Mouse (Mus musculus) kidney, postnatal 14 days (tissue): Measurements from ENCODE around the gene Fam241b.

ENCODE experiments used
- DNase-seq: peaks from one replicate; pipeline ENCODE4 v3.0.0; 2022; ENCODE audit warnings: mixed read lengths

Fam241b gene

DNA sequence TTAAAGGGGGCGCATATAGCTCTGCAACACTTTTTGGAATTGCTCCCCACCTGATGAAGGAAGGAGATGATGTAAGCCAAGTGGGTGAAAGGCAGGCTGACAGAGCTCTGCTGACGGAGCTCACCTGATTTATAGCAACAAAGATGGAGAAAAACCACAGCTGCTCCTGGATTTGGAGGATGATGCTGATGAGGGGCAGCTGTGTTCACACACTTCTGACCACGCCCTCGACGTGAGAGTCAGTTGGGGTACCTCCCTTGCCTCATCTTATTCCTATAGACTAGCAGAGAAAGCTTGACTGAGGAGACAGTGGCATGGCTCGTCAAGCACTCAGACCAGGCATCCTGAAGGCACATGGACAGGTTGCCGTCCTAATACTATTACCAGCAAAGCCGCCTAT lies at the start of gene Fam241b:
TSS of gene Fam241b (minus strand) at position 101 of the 400 bp plus-strand sequence.
- no peak for DNase-seq

DNA sequence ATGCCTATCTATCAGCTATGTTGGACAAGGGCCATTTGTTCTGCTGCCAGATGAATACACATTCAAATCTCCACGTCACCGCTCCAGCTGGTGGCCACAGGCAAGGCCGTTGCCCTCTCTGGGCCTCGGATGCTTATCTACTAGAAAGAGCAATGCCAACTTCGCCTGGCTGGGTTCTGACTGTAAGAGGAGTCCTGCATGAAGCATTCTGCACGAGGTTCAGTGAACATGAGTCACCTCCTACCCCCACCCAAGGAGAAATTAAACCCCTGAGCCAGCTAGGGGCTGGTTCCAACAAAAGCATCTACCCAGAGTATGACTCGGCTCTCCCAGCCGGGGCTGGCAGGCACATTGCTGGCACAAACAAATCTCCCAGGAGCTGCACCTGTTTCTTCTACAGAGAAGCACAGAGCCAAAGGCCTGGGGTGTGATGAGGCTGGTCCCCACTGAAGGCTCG lies 49.0 kb upstream of the Fam241b start:
- peak; percentile 43 for DNase-seq

DNA sequence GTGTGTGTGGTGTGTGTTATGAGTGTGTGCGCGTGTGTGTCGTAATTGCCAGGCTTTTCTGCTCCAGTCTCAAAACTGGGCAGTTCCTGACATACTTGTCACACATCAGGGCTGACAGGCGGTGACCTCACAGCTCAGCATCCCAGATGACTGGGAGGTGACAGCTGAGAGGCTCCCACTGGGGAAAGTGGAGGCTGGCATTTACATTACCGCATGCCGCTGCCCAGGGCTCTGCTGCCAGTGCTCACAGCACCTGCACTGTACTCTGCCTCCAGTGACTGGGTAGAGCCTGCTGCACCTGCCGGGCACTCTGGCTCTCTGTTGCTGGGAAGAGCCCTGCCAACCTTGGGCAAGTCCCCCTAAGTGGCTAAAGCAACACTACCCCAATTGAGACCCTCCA lies 47.1 kb upstream of the Fam241b start:
- DNase-seq = no peak

DNA sequence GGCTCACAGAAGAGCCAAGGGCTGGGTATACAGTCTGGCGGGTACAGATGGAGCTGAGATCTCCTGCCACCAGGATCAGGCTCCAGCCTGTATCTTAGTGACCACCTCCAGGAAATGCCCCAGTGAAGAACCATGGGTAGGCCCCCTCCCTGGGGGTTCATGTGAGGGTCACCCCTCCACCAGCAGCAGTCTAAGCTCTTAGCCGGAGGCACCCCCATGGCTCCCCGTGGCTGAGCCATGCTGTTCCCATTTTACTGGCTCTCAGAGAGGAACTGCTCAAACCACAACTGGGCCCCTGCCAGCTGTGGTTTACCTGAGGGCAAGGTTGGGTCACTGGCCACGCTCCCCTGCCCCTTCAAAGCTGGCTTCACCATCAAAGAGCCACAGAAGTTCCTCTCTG lies 46.2 kb upstream of the Fam241b start:
- peak; percentile 58 for DNase-seq

GRCm38 (mm10) chr10:62189303-62189702 lies 45.6 kb upstream of the Fam241b start:
- no peak for DNase-seq

DNA sequence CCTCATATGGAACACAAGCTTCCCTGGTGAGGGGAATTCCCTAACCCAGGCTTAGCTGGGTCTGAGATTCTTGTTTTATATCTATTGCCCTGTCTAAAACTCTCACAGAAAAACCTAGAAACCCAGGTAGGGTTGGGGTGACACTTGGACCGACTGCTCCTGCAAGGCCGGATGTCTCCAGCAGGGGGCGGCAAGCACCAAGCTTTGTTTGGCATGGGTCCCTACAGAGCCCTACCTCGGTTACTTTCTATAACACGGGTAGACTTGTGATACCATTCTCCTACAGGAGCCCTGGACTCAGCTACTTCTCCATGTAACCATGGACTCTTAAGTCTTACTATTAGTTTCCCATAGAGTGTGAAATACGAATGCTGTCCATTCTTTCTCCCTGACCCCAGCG lies 43.2 kb upstream of the Fam241b start:
- peak; percentile 84 for DNase-seq

DNA sequence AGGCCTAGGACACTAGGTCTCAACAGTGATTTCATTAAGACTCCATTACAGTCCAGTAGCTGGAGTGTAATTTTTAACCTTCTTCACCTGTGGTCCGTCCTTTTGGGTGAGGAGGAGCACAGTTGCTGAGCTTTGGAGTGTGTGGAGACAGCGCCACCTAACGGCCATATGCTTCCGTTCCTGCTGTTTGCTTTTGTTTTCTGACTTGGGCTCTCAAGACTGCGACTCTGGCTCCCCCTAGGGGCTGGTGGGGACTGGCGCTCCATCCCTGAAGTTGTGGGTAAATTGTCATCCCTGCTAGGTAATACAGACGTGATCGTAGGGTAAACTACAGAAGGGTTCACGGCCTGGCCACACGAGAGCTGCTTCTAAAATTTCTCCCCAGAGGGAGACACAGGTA lies 39.3 kb upstream of the Fam241b start:
- DNase-seq = peak; percentile 95

DNA sequence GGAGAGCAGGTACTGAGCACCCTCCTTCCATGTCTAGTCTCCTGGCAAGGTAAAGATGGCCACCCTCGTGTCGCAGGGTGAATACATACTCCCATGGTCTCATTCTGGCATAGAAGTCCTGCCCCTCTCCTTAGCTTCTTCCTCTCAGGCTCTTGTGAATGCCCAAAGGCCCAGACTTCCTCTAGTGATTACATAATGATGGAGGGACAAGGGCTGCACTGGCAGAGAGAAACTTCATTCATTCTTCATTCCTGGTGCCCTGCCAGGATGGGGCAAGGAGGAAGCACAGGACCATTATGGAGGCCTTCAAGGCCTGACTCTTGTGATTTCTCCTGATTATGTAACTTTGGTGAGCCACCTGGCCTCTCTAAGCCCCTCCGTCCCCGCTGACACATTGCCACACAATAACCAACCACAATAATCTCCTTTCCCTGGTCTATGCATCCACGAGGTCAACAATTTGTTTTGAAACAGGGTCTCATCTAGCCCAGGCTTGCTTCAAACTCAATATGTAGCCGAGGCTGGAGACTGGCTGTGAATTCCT lies 38.8 kb upstream of the Fam241b start:
- no peak for DNase-seq

- DNase-seq = no peak
Observed at GRCm38 (mm10) chr10:62181701-62182100, 38.0 kb upstream of the Fam241b start.

DNA sequence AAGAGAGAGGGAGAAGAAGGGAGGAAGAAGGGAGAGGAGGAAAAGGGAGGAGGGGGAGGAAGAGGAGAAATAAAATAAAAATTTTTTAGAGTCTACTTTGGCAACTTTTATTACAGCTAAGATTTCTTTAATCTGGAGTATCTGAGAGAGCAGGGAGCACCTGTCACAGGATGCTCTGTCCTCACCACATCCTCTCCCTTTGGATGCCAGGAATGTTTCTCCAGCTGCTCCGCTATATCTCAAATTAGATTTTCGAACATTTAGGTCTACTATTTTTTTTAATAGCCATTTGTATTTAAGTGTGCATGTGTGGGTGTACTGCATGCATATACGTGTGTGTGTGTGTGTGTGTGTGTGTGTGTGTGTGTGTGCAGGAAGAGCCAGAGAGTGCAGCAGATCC lies 36.2 kb upstream of the Fam241b start:
- DNase-seq = no peak

- DNase-seq = no peak
Observed at GRCm38 (mm10) chr10:62174533-62175313, 31.0 kb upstream of the Fam241b start.

DNA sequence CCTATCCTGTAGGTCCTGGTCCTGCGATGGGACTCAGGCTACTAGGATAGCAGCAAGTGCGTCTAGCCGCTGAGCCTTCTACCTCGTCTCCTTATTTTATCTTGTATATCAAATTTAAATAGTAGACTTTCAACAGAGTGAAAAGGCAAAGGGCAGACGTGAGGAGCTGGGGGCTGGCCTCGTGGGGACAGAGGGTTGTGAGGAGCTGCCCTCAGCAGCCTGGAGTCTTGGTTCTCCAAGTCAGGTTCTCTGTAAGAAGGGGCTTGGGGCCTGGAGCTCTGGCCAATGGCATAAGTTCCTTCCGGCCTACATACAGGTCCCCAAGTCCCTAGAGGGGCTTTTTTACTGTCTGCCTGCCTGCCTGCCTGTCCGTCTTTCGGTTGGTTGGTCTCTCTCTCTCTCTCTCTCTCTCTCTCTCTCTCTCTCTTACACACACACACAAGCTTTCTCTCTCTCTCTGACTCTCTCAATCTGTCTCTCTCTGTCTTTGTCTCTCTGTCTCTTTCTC lies 30.3 kb upstream of the Fam241b start:
- DNase-seq = no peak

DNA sequence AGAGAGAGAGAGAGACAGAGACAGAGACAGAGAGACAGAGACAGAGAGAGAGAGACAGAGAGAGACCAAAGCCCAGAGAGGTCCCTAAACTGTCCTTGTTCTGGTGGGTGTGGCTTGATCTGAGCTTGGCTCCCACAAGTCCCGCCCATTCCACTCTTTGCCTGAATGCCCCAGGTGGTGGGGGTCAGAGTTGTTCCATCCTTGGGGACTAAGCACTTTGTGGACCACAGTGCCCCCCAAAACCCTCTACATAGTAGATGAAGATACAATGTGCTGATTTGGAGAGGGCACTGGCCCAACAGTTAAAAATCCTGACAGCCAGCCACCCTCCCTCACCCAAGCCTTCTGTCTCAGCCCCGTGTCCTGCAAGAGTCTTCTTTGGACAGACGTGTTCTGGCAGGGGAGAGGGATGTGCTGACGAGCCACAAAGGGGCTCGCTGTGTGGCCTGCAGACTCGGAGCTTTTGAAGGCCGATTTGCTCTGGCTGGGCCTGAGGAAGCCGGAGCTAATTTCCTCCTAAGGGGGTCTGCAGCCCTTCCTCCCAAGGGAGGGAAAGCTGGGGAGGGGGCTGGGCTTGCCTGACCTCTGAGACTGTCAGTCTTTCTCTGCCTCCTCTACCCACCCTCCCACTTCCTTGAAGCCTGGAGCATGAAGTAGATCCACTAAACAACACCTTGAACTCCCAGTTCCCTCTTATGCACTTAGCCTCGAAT lies 29.3 kb upstream of the Fam241b start:
- DNase-seq = no peak

DNA sequence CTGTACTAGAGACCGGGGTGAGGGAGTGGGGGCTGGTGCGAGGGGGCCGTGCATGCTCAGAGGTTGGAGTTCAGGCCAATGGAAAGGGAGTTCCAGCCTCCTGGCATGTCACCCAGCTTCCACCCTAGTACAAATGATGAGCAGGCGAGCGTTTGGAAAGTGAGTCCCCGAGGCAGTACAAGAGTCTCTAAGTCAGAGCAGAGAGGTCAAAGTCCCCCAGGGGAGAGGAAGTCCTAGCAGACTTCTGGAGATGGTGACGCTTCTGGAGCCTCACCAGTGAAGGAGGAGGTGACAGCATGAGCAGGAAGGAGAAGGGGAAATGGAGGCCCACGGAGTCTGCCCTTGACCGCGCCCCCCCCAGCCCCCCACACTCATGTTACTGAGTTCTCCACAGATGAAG lies 18.7 kb upstream of the Fam241b start:
- peak; percentile 40 for DNase-seq

DNA sequence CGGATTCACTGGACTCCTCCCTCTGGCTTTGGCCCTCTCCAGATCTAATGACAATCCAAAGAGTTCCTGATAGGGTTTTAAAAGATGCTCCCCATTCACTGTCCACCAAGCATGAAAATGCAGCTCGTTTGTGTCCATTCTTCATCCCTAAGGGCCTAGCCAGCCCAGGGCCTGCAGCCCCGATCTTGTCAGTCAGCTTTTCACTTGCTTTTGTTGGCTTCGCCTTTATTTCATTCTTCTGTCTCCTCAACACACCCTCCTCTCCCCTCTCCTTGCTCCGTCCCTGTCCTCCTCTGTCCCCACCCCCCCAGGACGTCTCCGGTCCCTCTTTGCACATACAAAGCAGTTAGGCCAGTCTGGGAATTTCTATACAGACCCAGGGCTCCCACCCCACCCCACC lies 6.2 kb upstream of the Fam241b start:
- no peak for DNase-seq

DNA sequence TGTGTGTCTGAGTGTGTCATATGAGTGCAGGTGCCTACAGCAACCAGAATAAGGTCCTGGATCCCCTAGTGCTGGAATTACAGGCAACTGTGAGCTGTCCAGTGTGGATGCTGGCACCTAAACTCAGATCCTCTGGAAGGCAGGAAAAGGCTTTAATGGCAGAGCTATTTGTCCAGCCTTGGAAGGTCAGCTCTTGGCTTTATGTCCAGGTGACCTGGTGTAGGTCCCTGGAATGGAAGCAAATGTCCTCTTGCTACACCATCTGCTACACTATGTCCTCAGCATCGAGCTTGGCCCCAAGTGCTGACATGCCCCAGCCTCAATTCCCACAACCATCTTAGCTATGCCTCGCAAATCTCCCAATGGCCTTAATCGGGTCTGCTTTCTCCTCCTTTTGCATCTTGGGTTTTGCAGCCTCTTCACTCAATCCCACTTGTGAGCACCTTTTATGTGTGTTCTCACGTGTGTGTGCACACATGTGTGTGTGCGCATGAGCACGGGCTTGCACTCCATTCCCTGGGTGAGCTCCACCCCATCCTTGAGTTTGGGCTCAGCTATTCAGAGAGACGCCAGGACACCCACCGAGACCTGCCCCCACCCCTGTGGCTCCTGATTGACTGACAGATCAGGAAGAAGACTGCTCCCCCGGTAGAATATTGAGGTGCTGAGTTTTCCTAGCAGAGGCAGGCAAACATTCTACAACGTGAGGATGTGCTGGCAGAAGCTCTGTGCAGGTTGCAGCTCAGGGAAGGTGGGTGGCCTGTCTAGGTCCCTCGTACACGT lies 3.9 kb upstream of the Fam241b start:
- DNase-seq = no peak

DNA sequence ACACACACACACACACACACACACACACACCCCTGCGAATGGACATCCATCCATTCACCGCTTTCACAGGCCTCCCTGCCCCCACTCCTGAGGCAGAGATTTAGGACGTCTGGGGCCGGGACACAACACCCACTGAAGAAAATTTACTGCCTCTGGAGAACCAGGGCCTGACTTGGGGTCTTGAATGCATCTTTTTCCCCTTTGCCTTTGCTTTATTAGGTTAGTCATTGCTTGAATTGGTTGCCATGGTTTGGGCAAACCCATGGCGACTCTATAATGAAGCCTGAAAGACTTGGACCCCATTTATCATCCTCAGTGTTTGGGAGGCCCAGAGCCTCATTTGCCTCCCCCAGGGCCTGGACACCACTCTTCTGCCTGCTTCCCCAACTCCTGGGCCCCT lies 2.2 kb upstream of the Fam241b start:
- DNase-seq = no peak

DNA sequence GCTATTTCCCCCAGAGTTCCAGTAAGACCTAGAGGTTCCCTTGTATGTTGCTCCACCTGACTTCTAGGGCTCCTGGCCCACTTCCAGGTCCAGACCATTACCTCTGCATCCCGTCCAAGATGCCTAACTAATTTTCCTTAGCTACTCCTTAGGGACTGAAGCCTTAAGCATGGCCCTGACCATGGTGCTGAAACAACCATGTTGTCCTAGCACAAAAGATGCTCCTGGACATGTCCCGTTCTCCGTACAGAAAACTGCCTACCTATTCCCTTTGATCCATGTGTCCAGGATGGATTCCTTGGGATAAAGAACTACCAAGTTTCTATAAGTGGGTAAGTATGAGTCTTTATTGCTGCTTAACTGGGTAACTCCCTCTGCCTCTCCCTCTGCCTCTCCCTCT lies 5.7 kb downstream of the Fam241b start:
- DNase-seq = peak; percentile 28

GRCm38 (mm10) chr10:62137150-62137549 lies 6.6 kb downstream of the Fam241b start:
- no peak for DNase-seq

DNA sequence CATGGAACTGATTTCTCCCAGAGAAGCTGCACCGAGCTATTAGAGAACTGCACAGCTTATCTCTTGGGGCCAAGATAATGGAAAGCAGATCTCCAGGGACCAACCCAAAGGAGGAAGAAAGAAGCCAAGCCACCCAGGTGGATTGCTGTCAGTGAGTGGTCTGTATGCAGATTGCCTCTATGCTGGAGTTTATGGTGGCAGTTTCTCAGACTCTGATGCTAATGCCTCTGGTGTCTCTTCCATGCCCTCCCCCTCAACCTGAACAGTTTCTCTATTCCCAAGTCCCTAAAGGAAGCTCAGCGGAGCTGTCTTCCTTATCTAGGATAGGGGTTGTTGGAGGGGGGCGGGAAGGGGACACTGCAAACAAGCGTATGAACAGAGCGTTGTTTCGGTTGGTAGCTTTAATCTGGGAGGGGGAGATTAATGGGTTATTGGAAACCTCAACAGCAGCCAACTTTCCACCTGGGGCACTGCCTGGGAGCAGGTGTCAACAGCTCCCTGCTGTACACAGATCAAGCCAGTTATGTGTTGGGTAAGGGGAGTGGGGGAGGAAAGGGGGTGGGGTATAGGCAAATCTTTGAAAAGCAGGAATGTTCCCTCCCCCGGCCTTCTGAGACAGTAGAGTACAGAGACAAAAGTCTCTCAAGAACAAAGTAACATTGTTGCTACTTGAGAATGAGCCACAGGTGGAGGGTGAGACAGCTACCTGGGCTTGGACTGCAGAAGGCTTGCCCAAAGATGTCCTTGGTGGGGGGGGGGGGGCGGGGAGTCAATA lies 7.8 kb downstream of the Fam241b start:
- DNase-seq = no peak

DNA sequence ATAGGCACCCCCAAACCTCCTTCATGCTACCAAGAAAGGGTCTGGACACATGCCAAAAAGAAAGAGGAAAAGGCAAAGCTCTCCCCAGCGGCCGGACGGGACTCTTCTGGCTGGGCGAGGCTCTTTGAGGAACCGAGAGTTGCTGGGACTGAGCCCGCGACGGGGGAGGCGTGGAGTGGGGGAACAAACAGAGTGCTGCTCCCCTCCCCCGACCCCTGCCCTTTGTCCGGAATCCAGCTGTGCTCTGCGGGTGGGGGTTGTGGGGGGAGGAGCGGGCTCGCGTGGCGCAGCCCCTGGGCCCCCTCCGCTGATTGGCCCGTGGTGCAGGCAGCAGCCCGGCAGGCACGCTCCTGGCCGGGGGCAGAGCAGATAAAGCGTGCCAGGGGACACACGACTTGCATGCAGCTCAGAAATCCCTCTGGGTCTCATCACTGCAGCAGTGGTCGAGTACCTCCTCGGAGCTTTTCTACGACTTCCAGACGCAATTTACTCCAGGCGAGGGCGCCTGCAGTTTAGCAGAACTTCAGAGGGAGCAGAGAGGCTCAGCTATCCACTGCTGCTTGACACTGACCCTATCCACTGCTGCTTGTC lies 10.9 kb downstream of the Fam241b start, which contains the start of gene Neurog3:
TSS of gene Neurog3 (plus strand) at position 400 of the 591 bp plus-strand sequence.
- DNase-seq = no peak
